Mouse (Mus musculus) spleen, adult 2 months (tissue): ENCODE results near the gene Acot4.

Experiments
- CTCF ChIP-seq: fragments of 200-500 bp; IDR thresholded peaks from 2 replicates; pipeline ENCODE4 v1.5.1; 2011; ENCODE audit warnings: mild to moderate bottlenecking, inconsistent platforms; ENCODE audit not compliant: insufficient read depth, insufficient read length, insufficient replicate concordance; ENCODE audit errors: extremely low read depth
- POLR2A ChIP-seq: fragments of 200-500 bp; IDR thresholded peaks from 2 replicates; pipeline ENCODE4 v1.6.1; 2011; ENCODE audit warnings: low read depth, low read length, inconsistent platforms

- TF ChIP-seq POLR2A (no peak), CTCF (no peak)
These were observed 39.3 kb downstream of the Acot4 start for GRCm38 (mm10) chr12:84077371-84077990.
